Mouse (Mus musculus): ENCODE measurements around the gene Mettl26. TPM values are rescaled to one million over a fixed set of nuclear protein-coding genes. Genes with fewer than 3 reads are reported as not detected.
A peak's percentile ranks its signal among the peaks of the same experiment; 100 is the strongest.

Gene Mettl26
- polyA plus RNA-seq, 1 experiment from 2014 or later, result 50.7 TPM

DNA sequence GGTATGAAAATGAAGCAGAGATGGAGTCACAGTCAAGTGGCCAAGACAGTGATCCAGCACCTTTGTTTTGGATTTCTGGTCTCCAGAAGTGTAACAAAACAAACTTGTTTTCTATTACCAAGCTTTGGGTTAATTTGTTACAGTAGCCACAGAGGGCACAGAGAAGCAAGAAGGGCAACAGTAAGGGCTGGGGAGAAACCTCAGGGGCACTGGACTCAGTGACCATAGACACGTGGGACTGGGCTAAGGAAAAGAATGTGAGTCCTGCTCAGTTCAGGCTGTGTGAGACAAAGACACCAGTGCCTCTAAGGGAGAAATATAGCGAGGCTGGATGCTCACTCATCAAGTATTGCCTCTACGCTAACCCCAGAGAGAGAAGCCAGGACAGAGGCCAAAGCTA, 2.2 kb upstream of the Mettl26 start:
- DNase-seq (ENCODE audit: low spot score) (no peak), ATAC-seq (no peak)
- peaks cover 6% of the 10 kb centered on the region; the same call in 1 of the 2 replicates for H3K4me1 ChIP-seq (ENCODE audit: insufficient read depth, low read depth, low read length)
- no peak overlapping the region for H3K4me3 ChIP-seq (ENCODE audit: low read depth, low read length)
- no peaks in the 10 kb centered on the region for H3K9me3 ChIP-seq (ENCODE audit: low read length)
- no peak overlapping the region for H3K27ac ChIP-seq (ENCODE audit: low read length)
- H3K36me3 ChIP-seq (ENCODE audit: insufficient read depth, low read length), result no peaks in the 10 kb centered on the region
- TF ChIP-seq CTCF (IDR thresholded peaks at IDR 0.05), result no peak
- no peak for TF ChIP-seq EP300 (IDR thresholded peaks at IDR 0.05)
- WGBS, result 71% methylated on average over 3 of the region's 3 CpGs
- H3K9ac ChIP-seq (replicated peaks; ENCODE audit: low read depth), result no peak overlapping the region
- H3K27me3 ChIP-seq (replicated peaks; ENCODE audit: insufficient read depth, low read length), result no peaks in the 10 kb centered on the region
- H3K4me2 ChIP-seq (replicated peaks; ENCODE audit: low read depth, low read length), result no peak overlapping the region

DNA sequence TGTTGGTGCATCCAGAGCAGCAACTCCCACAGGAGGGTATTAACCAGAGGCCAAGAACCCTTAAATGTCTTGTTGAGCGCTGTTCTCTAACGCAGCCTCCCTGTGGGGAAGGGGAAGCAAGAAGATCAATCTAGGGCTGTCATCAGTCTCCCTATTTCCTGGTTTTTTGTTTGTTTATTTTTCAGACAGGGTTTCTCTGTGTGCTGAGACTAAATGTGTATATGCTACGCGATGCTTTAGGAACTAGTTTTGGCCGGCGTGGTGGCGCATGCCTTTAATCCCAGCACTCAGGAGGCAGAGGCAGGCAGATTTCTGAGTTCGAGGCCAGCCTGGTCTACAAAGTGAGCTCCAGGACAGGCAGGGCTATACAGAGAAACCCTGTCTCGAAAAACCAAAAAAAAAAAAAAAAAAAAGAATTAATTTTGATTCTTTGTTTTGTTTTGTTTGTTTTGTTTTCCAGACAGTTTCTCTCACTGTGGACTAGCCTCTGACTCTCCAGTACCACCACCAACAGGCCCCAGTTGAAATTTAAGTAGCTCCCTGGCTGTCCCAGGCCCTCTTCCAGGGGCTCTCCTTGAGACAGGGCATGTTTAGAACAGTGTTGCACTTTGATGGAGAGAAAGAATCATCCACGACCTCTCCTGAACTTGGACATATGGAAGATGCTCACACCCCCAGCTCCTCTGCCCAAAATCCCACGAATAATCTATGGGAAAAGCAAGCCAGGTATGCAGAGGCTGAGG, 1.3 kb upstream of the Mettl26 start:
- Histone ChIP-seq H3K9ac (replicated peaks; ENCODE audit: low read depth) (no peak overlapping the region), H3K36me3 (ENCODE audit: insufficient read depth, low read length) (no peaks in the 10 kb centered on the region), H3K27ac (ENCODE audit: low read length) (no peak overlapping the region), H3K4me1 (ENCODE audit: insufficient read depth, low read depth, low read length) (peaks cover 6% of the 10 kb centered on the region; the same call in 1 of the 2 replicates), H3K27me3 (replicated peaks; ENCODE audit: insufficient read depth, low read length) (no peaks in the 10 kb centered on the region), H3K4me2 (replicated peaks; ENCODE audit: low read depth, low read length) (no peak overlapping the region), H3K9me3 (ENCODE audit: low read length) (no peaks in the 10 kb centered on the region), H3K4me3 (ENCODE audit: low read depth, low read length) (no peak overlapping the region)
- DNase-seq (ENCODE audit: low spot score) (no peak), ATAC-seq (no peak)
- TF ChIP-seq EP300 (IDR thresholded peaks at IDR 0.05), result no peak
- no peak for TF ChIP-seq CTCF (IDR thresholded peaks at IDR 0.05)
- 64% methylated on average over 11 of the region's 11 CpGs for whole genome bisulfite sequencing

DNA sequence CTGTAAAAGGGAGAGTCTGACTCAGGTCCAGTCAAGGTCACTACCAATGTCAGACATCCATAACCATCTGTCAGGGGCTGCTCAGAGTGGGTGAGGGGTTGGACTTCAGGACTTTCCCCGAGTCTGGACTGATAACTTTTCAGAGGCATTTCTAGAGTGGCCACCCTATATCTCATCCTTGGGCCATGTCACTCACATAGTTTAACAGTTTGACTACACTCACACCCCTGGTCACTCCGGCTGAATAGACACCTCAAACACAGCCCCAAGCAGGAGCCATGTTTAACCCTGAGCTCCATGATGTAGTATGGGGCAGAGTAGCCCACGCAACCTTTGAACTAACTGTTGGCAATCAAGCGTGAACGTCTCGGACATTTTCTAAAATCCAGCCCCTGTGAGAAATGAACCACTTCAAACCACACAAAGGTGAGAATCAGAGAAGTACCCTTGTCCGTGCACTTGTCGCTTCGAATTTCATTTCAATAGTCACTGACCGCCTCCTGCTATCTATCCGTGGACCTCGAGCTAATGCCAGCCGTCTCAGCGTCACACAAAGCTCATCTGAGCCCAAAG, 640 bp upstream of the Mettl26 start:
- H3K4me1 ChIP-seq (ENCODE audit: insufficient read depth, low read depth, low read length), result peaks cover 6% of the 10 kb centered on the region; the same call in 1 of the 2 replicates
- DNase-seq (ENCODE audit: low spot score) (no peak), ATAC-seq (no peak)
- H3K36me3 ChIP-seq (ENCODE audit: insufficient read depth, low read length), result no peaks in the 10 kb centered on the region
- peak overlapping the region; percentile 68 for H3K4me3 ChIP-seq (ENCODE audit: low read depth, low read length)
- H3K9ac ChIP-seq (replicated peaks; ENCODE audit: low read depth), result peak overlapping the region; percentile 48
- peak overlapping the region; percentile 54 for H3K27ac ChIP-seq (ENCODE audit: low read length)
- H3K4me2 ChIP-seq (replicated peaks; ENCODE audit: low read depth, low read length), result peak overlapping the region; percentile 81
- H3K27me3 ChIP-seq (replicated peaks; ENCODE audit: insufficient read depth, low read length), result no peaks in the 10 kb centered on the region
- no peaks in the 10 kb centered on the region for H3K9me3 ChIP-seq (ENCODE audit: low read length)
- no peak for TF ChIP-seq CTCF (IDR thresholded peaks at IDR 0.05)
- no peak for TF ChIP-seq EP300 (IDR thresholded peaks at IDR 0.05)
- 4% methylated on average over 14 of the region's 14 CpGs for WGBS

DNA sequence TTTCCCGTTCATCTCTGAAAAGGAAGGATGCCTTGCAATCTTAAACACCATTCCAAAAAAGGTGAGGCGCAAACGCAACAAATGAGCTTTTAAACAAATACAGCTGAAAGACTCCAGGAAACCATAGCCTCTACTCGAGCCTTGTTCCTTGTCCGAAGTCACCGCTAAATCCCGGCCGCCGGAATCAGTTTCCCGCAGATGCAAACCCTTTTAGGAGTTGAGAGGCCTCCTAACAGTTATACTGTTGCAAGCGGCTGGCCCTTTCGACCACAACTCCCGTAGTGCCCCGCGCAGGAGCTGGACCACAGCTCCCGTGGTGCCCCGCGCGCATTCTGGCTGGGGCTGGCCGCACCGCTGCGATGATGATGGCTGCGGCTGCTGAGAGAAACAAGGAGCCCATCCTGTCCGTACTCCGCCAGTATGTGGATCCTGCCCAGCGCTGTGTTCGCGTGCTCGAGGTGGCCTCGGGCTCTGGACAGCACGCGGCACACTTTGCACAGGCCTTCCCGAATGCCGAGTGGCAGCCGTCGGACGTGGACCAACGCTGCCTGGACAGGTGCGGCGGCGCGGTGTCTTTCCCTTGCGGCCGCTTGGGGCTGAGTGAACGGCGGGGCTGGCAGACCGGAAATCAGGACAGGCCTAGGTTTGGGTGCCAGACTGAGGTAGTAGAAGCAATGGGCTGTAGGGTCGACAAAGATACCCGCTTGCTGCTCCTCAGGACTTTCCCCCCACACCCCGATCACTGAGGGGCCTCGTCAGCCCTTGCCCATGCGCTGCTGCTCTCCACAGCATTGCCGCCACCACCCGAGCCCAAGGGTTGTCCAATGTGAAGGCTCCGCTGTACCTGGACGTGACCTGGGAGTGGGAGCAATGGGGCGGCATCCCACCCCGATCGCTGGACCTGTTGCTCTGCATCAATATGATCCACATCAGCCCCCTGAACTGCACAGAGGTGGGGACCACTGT, 580 bp downstream of the Mettl26 start:
- peak overlapping the region; percentile 78 for H3K27ac ChIP-seq (ENCODE audit: low read length)
- DNase-seq (ENCODE audit: low spot score) (peak; percentile 93), ATAC-seq (peak; percentile 94)
- H3K4me1 ChIP-seq (ENCODE audit: insufficient read depth, low read depth, low read length), result peaks cover 6% of the 10 kb centered on the region; the same call in 1 of the 2 replicates
- no peaks in the 10 kb centered on the region for H3K36me3 ChIP-seq (ENCODE audit: insufficient read depth, low read length)
- no peak for TF ChIP-seq EP300 (IDR thresholded peaks at IDR 0.05)
- peak; percentile 23 for TF ChIP-seq CTCF (IDR thresholded peaks at IDR 0.05)
- peak overlapping the region; percentile 81 for H3K4me2 ChIP-seq (replicated peaks; ENCODE audit: low read depth, low read length)
- WGBS, result under 1% methylated on average over 59 of the region's 59 CpGs
- H3K9ac ChIP-seq (replicated peaks; ENCODE audit: low read depth), result peak overlapping the region; percentile 48
- no peaks in the 10 kb centered on the region for H3K9me3 ChIP-seq (ENCODE audit: low read length)
- peak overlapping the region; percentile 68 for H3K4me3 ChIP-seq (ENCODE audit: low read depth, low read length)
- no peaks in the 10 kb centered on the region for H3K27me3 ChIP-seq (replicated peaks; ENCODE audit: insufficient read depth, low read length)

DNA sequence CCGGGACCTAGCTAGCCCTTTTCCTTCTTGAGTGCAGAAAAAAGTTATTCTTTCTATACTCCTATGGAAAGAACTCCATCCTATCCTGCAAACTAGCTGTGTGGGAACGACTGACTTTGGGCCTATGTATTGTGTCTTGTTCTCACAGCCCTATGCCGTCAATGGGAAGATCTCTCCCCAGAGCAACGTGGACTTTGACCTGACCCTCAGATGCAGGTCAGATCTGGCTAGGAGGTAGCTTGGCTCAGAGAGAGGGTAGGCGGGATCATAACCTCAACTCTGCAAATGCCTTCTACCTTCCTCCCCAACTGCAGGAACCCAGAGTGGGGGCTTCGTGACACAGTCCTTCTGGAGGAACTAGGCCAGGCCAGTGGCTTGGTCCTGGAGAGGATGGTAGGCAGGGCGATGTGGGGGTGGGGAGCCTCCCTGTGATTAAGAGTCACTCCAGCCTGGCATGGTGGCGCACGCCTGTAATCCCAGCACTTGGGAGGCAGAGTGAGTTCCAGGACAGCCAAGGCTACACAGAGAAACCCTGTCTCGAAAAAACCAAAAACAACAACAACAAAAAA, 1.6 kb downstream of the Mettl26 start:
- ATAC-seq, result no peak
- H3K9me3 ChIP-seq (ENCODE audit: low read length), result no peaks in the 10 kb centered on the region
- DNase-seq (ENCODE audit: low spot score), result no peak
- no peak overlapping the region for H3K4me3 ChIP-seq (ENCODE audit: low read depth, low read length)
- peak overlapping the region; percentile 81 for H3K4me2 ChIP-seq (replicated peaks; ENCODE audit: low read depth, low read length)
- peak overlapping the region; percentile 48; the same call in 1 of the 2 replicates for H3K9ac ChIP-seq (replicated peaks; ENCODE audit: low read depth)
- TF ChIP-seq CTCF (IDR thresholded peaks at IDR 0.05), result no peak
- TF ChIP-seq EP300 (IDR thresholded peaks at IDR 0.05), result no peak
- H3K27ac ChIP-seq (ENCODE audit: low read length), result no peak overlapping the region
- peaks cover 6% of the 10 kb centered on the region; the same call in 1 of the 2 replicates for H3K4me1 ChIP-seq (ENCODE audit: insufficient read depth, low read depth, low read length)
- H3K27me3 ChIP-seq (replicated peaks; ENCODE audit: insufficient read depth, low read length), result no peaks in the 10 kb centered on the region
- no peaks in the 10 kb centered on the region for H3K36me3 ChIP-seq (ENCODE audit: insufficient read depth, low read length)
- WGBS, result 60% methylated on average over 10 of the region's 10 CpGs

Data from lung, postnatal 0 days (tissue).